Mouse (Mus musculus) megakaryocyte-erythroid progenitor cell, adult 5-6 weeks (primary cell): ENCODE measurements at regions not wholly inside any gene's neighbourhood (a gene's known extent, or its start where the extent isn't known, plus 50 kb on each side); places are given as distances from the start of the nearest gene placed in this dataset.

Experiments
- ATAC-seq: replicated peaks from 2 replicates; pipeline ENCODE4 v1.8.0; 2016; ENCODE audit warnings: mild to moderate bottlenecking, inconsistent platforms; ENCODE audit not compliant: severe bottlenecking, poor library complexity, low FRiP score, low TSS enrichment

DNA sequence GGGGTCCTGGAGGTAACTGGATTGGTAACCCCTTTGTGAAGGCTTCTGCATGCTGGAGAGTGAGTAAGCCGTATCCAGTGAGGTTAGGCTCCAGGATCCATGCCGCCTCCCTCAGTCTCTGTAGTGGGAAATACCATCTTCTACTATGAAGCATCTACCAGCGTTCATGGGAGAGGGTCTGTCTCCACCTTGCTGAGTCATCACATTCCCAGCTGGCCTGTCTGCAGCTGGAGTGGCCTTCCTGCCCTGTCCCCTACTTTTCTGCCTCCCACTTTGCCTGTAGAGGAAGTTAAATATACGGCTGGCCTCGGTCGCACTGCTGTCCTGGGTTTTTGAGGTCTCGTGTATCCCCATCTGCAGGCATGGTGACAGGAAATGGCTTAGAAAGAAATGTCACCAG, 78.0 kb upstream of the Sec14l1 start:
- ATAC-seq = no peak

DNA sequence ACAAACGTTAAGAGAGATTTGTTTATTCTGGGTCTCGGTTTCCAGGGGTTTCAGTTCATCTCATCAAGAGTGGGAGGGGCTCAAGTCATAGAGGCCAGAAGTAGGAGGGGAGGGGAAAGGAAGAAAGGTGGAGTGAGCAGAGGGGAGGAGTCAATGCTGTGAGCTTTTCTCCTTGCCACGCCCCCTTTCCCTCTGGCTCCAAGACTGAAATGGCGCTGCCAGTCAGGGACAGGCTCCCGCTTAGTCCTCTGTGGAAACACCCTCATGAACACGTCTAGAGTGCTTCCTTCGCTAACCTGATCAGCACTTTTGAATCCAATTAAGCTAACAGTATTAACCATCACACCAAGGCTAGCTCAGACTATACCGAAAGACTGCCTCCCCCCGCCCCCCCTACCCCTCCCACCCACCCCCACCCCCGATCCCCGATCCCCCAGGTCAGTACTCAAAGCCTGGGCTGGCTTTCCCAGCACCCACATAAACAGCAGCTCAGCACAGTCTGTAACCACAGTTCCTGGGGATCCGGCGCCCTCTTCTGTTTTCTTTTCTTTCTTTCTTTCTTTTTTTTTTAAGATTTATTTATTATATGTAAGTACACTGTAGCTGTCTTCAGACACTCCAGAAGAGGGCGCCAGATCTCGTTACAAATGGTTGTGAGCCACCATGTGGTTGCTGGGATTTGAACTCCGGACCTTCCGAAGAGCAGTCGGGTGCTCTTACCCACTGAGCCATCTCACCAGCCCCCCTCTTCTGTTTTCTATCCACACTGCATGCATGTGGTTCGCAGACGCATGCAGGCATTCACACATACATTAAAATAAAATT, 76.5 kb upstream of the Sec14l1 start:
- ATAC-seq = no peak

DNA sequence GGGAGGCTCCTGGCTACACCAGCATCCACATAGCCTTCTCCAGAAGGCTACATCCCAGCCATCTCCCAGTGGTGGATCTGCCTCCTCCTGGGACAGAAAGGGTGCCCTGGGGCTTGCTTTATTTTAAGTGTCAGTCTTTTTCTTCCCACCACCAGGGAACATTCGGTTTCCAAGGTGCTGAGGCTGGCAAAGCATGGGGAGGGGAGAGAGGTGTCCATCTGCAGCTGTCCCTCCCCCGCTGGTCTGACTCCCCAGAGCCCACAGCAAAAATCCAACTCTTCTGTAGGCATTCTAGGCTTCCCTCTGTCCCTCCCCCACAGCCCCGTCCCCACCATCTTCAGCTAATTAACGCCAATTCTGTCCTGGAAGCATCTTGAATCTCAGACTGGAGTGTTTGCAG, 74.1 kb upstream of the Sec14l1 start:
- ATAC-seq = no peak

DNA sequence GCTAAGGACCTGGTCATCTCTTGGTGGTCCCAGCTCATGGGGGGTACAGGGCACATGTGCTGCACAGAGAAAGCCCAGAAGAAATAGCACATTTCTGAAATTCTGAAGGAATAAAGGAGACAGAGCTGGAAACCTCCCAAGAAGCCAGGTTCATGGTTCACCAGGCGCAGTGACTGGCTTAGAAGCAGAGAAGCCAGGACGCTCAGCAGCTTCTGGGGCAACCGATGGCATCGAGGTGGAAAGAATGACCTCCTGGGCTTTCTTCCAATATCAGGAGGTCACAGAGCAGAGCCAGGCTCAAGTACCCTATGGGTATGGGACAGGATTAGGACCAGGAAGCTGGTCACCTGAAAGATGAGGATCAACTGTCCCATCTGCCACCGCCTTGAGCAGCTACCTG, 72.6 kb upstream of the Sec14l1 start:
- ATAC-seq = no peak

DNA sequence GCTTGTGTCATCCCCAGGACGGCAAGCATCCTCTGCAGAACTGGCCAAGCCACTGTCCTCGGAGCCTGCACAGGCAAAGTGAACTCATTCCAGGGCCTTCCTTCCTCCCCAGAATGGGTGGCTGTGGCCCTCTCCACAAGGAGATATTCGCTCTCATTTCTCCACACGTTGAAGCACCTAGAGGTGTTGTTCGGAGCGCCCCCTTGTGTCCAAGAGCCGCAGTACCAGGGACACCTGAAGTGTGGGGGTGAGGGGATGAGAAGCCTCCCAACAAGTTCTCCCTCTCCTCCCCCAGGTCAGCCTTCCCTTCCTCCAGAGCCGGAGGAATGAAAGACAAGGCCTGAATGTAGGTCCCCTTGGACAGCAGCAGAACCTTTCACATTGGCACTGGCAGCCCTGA, 71.4 kb upstream of the Sec14l1 start:
- peak; percentile 79; the same call in 1 of the 2 replicates for ATAC-seq

DNA sequence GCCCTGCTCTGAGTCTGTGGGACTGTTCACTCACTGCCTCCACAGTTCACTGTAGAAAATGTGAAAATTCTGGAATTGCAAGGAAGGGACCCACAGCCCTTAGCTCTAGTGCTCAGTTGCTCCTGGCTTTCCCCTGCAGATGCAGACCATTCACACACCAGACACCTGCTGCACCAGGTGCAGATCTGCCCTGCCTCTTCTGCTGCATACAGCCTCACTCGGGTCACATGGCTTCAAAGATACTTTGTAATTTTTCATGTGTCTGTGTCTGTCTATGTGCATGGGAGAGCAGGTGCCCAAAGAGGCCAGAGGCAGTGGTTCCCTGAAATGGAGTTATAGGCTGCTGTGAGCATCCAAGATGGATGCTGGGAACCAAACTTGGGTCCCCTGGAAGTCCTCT, 70.2 kb upstream of the Sec14l1 start:
- no peak for ATAC-seq

DNA sequence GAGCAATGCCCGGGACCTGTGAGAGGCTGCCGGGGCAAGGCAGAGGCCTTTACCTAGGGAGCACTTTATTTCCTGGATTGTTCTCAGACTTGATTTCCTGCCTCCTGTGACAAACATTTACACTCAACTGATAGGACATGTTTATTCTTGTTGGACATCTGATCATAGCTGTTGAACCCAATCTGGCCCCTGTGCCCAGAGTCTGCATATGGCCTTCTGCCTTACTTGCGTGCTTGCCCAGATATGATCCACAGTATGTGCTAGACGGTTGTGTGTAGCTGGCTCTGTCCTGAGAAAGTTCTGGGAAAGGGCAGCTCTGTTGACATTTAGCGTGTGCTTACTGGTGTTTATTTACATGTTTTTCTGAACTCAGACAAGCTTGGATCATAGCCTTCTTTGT, 68.3 kb upstream of the Sec14l1 start:
- no peak for ATAC-seq

DNA sequence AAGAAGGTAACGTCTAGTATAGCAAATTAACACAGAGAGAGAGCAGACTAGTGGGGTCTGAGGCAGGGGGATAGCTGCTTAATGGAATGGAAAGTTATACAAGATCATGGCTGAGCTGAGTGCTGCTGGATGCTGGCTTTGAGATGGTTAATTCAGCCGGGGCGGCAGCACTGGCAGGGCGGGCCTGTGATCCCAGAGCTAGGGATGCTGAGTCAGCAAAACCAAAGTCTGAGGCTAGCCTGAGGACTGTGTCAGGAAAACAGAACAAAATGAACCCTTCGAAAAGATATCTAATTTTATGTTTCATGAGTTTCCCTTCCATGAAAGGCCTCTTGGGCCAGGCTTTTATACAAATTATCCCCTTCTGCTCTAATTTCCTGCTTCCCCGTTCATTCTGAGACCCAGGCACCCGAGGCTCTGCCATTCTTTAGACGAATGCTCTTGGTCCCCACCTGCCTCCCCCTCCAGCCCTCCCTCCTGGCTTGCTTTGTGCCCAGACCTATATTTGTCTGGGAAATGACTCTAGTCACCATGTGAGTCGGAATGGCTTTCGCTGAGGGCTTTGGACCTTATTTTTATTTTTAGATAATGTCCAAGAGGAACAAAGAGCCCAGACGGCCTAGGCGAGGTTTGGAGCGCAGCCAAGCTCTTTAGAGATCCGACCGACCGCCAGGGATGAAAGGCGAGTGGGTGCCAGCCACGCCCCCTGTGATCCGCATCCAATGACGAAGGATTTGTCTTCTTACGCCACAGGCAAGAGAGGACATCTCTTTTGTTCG, 67.6 kb upstream of the Sec14l1 start:
- no peak for ATAC-seq

DNA sequence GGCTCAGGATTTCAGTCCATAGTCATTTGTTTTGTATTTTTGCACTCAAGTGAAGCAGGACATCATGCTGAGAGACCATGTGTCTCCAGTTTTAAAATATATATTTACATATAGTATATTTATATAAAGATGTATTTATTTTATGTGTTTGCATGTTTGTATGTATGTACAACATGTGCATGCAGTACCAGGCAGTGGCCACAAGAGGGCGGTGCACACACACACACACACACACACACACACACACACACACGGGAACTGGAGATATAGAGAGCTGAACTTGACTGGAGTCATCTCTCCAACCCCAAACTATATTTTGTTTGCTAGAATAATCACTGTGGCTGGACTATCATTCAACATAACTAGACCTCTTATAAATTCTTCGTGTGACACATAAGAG, 66.1 kb upstream of the Sec14l1 start:
- no peak for ATAC-seq

DNA sequence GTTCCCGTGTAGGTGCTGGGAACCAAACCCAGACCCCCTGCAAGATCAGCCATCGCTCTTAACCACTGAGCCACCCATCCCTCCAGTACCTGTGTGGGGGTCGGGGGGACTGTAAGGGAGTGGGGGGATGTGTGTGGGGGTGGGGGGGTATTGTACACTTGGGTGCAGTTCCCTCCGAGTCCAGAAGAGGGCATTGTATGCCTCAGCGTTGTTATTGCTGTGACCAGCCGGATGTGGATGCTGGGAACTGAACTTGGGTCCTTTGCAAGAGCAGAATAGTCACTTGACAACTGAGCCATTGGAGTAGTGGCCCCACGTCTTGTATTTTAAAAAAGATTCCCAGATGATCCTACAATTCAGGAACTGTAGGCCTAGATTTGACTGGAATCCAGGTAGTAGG, 64.2 kb upstream of the Sec14l1 start:
- ATAC-seq = no peak

DNA sequence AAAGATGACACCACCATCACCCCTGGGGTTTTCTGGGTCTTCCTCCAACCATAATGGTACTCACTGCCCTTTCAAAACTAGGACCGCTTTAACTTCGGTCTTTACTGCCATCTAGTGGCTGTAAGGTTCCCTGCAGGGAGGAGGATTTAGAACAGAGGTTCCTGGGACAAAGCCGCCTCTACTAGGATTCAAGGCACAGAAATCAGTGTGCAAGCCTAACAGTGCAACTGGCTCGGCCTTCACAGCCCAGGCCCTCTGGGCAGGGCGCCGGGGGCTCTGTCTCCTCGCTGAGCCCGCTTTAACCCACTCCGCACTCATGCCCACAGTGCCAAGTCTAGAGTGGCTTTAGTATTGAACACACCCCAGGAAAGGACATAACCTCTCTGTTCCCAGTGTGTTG, 58.0 kb upstream of the Sec14l1 start:
- ATAC-seq = peak; percentile 40; the same call in 1 of the 2 replicates

DNA sequence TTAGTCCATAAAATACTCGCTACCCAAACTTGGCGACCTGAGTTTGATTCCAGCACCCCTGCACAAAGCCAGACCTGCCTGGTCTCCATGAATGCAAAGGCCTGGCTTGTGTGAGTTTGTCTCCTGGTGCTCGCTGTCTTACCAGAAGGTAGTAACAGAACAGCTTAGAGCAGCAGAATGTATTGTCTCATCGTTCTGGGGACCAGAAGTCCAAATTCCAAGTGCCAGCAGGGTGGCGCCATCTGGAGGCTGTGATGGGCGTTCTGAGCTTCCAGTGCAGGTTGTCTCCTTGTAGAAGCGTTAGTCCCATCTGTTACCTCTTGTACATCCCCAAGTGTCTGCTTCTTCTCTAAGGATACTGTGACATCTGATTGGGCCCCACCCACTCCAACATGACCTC, 57.5 kb upstream of the Sec14l1 start:
- 0 out of 2 replicates have a peak, but pooled peaks have one; percentile 42 for ATAC-seq

DNA sequence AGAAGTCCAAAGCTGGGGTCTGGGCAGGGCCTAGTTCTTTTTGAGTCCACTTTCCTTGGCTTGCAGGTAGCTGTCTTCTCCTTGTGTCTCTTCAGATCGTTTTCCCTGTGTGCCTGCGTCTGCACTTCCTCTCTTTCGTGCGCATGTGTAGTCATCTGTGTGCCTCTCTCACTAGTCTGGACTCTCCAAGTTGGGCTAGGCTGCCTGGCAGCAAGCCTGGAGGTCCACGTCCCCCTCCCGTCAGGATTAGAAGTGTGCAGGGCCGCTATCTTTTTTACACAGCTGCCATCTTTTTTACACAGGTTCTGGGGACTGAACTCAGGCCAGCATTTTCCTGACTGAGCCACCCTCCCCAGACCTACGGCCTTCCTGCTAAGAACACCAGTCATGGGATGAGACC, 55.8 kb upstream of the Sec14l1 start:
- peak; percentile 58 for ATAC-seq

DNA sequence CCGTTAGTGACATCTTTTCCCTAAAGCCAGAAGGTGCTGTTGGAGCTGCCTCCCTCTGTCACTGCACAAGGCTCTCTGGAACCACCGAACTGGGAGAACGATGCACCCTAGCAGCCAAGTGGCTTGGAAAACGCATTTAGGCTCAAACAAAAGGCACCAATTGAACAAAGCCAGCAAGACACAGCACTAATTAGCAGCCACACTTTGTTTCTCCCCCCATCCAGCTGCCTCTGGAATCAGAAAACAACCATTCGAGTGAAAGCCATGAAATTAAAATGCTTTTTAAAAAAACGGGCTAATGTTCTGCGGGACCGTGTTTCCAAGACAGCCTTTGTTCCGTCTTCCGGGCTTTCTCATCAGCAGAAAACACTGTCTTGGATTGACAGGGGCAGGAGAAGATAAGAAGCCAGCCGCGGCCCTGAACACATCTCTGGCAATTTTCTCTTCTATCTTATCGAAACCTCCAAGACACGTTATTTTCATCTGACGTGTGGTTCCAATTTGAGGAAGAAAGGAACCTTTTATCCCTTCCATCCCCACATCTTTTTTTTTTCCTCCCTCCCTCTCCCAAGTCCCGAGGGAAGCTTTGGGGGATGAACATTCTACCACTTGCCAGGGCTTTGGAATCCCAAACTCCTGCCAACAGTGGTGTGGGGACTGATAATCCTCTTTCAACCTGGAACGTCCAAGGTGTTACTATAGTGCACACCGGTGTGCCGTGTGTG, 54.8 kb upstream of the Sec14l1 start:
- peak; percentile 42 for ATAC-seq

DNA sequence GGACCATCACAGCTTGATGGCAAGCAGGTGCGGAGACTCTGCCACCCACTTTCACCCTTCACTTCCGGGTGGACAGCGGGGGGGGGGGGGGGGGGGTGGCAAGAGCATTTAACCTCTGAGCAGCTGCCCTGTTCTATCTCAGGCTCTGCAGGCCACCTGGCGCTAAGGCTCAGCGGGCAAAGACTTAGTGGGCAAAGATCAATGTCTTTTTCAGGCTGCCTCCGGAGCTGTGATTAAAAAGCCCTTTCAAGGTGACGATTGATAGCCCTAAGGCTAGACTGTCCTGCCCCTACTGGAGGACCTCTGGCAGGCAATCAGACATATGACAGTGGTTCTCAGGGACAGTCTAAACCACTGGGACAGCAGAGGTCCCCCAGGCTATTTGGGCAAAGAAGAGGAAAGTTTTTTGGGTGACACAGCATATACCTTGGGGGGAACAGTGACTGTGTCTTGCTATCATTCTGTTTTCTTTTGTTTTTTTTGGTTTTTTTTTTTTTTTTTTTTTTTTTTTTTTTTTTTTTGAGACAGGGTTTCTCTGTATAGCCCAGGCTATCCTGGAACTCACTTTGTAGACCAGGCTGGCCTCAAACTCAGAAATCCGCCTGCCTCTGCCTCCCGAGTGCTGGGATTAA, 54.1 kb upstream of the Sec14l1 start:
- ATAC-seq = peak; percentile 48

DNA sequence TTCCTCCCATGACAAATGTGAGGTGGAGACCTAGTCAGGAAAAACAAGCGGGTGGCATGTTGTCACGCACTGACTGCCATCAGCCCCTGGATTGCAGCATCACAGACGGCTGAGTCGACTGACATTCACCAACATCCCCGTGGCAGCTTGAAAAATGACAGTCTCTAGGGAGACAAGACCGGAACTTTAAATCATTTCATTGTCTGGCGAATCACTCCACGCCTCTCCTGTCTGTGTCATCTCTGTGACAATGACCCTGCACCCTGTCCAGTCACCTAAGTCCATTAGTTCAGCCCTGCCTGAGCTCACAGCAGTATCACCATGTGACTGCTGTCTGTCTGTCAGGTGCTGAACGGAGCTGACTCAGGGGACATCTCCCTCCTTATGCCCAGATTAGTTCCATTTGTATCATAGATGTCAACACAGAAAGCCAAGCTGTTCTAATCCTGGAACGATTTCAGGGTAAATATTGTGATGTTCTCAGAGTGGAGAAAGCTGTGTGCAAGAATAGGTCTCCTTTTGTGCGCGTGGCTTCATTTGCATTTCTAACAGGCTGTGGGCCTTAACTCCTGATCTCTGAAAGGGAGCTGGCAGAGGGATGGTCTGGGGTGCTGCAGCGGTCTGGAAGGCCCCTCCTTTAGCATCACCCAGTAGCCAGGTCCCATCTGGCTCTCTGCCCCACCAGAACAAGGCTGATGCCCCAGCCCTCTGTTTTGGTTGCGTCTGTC, 52.0 kb upstream of the Sec14l1 start:
- ATAC-seq = no peak
